Mouse (Mus musculus) heart, adult 9 months (tissue): ENCODE measurements at regions not wholly inside any gene's neighbourhood (a gene's known extent, or its start where the extent isn't known, plus 50 kb on each side); places are given as distances from the start of the nearest gene placed in this dataset.

ENCODE experiments used
- DNase-seq, 2 experiments: peaks; one replicate each; pipeline ENCODE4 v3.0.0; 2022; ENCODE audit warnings: low spot score in 2 of 2

DNA sequence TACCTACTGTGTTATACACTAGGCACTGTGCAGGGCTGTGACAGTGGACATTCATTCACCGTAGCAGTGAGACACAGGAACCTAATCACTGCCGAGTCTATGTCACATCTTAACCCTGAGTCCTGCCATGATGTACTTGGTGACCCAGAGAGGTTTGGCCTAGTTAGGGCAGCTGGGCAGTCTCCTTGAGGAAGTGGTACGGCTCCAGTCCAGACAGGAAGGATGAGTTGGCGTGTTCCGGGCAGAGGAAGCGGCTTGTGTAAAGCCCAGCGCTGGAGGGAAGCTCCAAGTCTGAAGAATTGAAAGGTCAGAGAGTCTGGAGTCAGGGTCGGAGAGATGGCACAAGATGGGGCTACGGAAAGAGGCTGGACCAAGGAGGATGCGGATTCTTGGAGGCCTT lies 99.4 kb upstream of the Smim15 start:
- peak; percentile 38 to 51 for DNase-seq

- DNase-seq: no peak
Observed at GRCm38 (mm10) chr13:107942979-107943378, 101.3 kb upstream of the Smim15 start.

- no peak for DNase-seq
Observed at GRCm38 (mm10) chr13:107942297-107942962, 101.8 kb upstream of the Smim15 start.

DNA sequence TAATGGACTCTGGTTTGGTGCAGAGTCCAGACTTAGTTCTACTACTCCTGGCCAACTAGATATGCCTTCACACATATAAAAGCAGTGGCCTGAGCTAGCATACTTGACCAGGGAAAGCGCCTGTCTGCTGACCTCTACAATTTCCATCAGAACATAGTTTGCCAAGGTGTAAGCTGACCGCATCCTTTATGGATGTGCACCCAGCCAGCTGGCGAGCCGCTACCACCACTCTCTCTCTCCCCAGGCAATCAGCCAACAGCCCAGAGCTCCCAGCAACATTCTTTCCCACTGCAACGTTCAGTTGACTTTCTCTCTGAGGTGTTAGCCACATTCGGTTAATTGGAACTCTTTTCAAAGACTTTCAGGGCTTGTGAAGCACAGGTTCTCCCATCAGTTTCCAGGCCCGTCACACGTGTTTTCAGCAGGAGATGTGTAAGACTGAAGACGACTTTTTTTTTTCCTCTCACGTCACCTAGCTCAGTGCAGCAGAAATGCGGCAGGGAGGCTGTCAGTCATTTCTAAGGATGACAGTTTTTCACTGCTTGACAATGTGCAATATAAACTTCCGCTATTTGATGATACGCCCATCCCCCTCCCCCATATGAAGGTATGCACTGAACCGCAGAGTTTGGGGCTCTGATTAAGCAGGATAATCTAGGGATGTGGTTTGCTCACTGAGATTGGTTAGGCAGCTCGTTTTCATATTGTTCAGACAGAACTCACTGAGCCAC lies 104.2 kb upstream of the Smim15 start:
- peak; percentile 14 to 15 for DNase-seq

GRCm38 (mm10) chr13:107935611-107936010 lies 108.6 kb upstream of the Smim15 start:
- DNase-seq: no peak

GRCm38 (mm10) chr13:107934691-107935090 lies 109.6 kb upstream of the Smim15 start:
- no peak for DNase-seq

- no peak for DNase-seq
Observed at GRCm38 (mm10) chr13:107933598-107934571, 110.4 kb upstream of the Smim15 start.

- DNase-seq: no peak
Observed at GRCm38 (mm10) chr13:107932423-107933032, 111.7 kb upstream of the Smim15 start.

- DNase-seq: no peak
Observed at GRCm38 (mm10) chr13:107931216-107931615, 113.0 kb upstream of the Smim15 start.

- no peak for DNase-seq
Observed at GRCm38 (mm10) chr13:107927499-107928215, 116.6 kb upstream of the Smim15 start.

DNA sequence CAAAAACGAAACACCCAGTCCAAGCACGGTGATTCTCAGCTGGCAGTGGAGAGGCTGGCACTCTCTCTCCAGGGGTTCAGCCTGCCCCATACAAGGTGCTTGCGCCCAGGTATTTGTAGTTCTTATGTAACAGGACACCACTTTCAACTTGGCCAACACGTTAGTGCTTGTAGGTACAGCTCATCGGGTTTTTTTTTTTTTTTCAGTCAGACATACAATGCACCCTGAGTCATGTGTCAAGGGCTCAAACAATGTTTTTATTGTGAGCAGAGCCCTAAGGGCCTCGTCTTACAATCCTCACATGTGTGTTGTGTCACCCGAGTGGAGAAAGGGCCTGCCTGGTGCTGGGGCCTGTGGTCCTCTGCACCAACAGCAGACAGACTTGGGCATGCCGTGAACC lies 118.8 kb upstream of the Smim15 start:
- no peak for DNase-seq

DNA sequence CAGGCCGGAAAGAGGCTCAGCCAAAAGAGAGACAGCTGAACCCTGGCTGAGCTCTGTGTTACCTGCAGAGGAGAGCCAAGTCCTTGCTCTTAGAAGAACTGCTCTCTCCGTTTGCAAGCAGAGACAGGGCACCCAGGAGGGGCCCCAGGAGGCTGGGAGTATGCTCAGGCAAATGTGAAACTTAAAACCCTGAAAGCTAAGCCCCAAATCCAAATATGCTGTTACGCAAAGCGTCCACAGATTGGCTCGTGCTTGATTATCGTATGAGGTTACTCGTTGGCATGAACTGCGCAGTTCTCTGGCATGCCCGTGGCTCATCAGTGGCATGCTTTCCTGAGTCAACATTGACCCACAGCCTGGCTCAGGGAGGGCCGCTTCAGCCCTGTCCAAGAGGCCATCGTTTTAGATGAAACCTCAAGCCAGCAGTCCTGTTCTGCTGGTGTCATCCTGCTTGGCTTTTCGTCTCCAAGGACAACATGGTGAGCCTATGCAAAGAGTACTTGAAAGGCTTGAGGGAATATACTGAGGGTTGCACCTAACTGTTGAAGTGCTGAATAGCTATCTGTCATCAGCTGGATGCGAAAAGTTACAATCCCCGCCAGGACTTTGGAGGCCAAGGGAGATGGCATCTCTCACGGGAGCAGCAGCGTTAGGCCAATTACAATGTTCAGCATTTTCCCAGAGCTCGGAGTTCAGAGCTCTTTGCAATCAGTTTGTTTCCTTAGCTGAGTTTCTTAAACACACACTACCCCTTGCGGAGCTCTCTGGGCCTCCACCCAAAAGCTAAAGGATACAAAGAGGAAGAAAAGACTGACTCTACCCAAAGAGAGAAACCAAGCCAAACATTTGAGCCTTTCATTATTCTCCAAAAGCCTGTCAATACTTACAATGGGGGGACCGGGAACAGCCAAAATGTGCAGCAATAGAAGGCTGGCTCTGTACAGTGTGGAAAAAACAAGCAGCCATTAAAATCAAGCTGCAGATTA lies 120.8 kb upstream of the Smim15 start:
- peak; percentile 10 to 17 for DNase-seq

DNA sequence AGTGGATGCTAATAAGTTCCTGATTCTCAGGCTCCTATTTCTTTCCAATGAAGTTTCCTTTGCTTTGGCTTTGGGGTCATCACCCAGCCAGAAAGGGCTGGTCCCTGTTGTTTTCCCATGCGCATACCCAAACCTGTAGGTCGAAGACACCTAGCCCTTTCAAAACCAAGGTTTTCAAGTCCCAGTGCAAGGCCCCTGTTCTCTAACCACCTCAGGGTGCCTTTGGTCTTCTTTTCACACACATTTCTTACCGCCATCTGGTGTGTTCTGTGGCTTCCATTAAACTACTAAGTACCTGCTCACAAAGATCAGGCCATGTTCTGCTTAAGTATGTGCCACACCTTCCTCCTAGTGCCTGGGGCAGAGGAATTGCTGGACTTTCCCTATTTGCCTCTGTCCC lies 124.8 kb upstream of the Smim15 start:
- no peak for DNase-seq

GRCm38 (mm10) chr13:107918478-107918877 lies 125.8 kb upstream of the Smim15 start:
- DNase-seq: no peak

GRCm38 (mm10) chr13:107918065-107918464 lies 126.2 kb upstream of the Smim15 start:
- DNase-seq: no peak

GRCm38 (mm10) chr13:107917564-107917963 lies 126.7 kb upstream of the Smim15 start:
- DNase-seq: no peak

DNA sequence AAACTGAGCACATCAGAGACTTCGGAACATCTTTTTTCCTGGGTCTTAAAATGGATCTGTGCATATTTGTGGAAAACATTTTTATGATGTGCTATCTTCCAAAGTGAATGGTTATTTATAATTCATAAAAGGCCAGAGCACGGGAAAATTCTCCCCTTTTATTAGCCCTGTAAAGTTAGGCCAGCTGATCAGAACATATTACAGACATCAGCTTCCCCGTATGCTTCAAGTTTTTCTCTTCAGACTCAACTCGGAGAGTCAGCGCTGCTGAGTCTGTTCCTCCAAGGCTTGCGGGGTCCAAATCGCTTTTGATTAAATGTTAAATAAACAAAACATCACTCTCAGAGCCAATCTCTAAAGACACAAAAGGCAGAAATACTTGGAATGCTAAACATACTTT lies 134.1 kb upstream of the Smim15 start:
- DNase-seq: no peak

- no peak for DNase-seq
Observed at GRCm38 (mm10) chr13:107909343-107910067, 134.7 kb upstream of the Smim15 start.

GRCm38 (mm10) chr13:107907966-107908365 lies 136.3 kb upstream of the Smim15 start:
- DNase-seq: no peak
